Mouse (Mus musculus): Measurements from ENCODE around the gene Ccdc33.
A peak's percentile ranks its signal among the peaks of the same experiment; 100 is the strongest.

Ccdc33 gene

DNA sequence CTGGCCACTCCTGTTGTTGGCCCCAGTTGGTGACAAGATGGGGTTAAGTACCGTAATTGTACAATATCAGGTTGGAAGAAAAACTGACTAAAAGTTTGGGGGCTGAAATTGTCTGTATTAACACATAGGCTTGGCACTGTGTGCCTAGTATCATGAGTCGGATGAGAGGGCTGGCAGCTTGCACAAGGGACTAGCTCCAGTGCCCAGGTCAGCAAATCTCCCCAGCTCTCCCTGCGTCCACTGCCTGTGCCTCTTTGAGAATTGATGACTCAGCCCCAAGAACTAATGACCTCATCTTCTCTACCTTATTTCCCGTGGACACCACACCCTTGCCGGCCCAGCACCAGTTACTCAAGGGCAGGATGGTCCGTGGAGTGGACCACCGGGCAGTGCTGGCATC, 68.8 kb downstream of the Ccdc33 start:
- no peak for DNase-seq (ENCODE audit: low spot score in 2 of 2)

DNA sequence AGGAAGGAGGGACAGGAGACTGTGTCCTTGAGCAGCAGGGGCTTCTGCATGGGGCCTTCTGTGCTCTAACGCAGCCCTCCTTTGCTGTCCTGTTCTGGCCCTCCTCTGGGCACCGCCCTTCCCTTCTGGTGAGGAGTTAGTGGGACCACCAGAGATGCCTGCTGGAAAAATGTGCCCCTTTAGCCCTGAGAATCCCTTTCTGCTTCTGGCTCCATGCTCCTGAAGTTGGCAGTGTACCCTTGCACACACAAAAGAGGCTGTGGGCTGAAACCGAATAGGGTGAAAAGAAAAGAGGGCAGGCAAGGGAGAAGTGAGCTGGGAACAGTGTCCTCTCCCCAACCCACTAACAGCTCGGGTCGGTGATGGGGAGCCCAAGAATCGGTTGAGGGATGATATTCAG, 69.4 kb downstream of the Ccdc33 start:
- DNase-seq (ENCODE audit: low spot score in 2 of 2) = no peak

DNA sequence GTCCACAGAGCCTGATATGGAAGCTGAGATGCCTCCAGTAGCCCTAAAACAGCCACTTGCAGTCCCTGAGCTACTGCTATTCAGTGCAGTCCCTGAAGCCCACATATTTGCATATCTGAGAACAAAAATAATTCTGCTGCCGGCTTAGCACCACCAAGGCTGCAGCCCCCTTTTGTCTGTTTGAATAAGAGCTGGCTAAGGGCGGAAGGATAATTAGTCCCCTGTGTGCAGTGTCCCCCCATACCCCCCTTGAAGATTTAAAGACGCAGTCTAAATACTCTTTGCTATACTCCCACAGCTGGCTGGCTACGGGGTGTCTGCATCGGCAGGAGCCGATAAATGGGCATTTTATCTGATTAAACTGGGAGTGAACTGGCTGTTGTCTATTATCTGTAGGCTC, 70.0 kb downstream of the Ccdc33 start:
- no peak for DNase-seq (ENCODE audit: low spot score in 2 of 2)

DNA sequence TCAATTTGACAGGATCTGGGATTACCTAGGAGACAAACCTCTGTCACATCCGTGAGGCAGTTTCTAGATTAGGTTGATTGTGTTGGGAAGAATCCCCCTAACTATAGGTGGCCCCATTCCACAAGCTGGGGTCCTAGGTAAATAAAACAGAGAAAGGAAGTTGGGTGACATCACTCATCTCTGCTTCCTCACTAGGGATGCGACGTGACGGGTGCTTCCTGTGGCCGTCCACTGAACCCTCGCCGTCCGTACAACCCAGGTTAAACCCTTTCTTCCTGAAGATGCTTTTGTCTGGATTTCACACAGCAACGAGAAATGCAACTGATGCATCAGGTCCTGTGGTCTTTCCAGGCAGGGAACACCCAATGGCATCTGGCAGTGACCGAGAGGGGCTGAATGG, 71.6 kb downstream of the Ccdc33 start:
- DNase-seq (ENCODE audit: low spot score in 2 of 2) = no peak

- no peak for DNase-seq (ENCODE audit: low spot score in 2 of 2)
Observed at GRCm38 (mm10) chr9:58045646-58046045, 73.0 kb downstream of the Ccdc33 start.

GRCm38 (mm10) chr9:58044828-58045227, 73.8 kb downstream of the Ccdc33 start:
- DNase-seq (ENCODE audit: low spot score in 2 of 2) = no peak

DNA sequence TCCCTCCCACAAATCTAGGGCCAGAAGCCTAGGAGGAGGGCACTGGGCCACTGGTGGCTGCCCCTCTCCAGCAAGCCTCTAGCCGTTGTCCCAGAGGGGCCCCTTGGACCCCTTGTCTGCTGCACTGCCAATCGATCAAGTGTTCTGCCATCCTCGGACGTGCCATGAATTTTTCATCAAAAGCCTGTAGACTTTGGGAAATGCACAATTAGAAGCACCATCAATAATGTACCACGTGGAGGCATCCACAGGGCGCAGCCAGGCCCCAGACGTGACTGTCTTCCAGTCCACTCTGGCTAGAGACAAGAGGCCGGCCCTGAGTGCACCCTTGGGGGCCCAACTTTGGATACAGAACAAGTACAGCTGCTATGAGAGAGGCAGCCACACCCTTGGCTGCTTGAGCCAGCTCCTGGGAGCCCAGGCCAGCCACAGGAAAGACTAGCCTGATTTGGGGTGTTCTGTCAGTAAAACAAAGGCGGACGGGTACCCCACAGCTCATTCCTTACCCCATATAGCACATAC, 75.1 kb downstream of the Ccdc33 start:
- no peak for DNase-seq (ENCODE audit: low spot score in 2 of 2)

GRCm38 (mm10) chr9:58042391-58042790, 76.2 kb downstream of the Ccdc33 start:
- DNase-seq (ENCODE audit: low spot score in 2 of 2) = no peak

GRCm38 (mm10) chr9:58040977-58041376, 77.6 kb downstream of the Ccdc33 start:
- DNase-seq (ENCODE audit: low spot score in 2 of 2) = no peak

GRCm38 (mm10) chr9:58038500-58039168, 80.0 kb downstream of the Ccdc33 start:
- DNase-seq (ENCODE audit: low spot score in 2 of 2) = peak; percentile 47 to 76

GRCm38 (mm10) chr9:58036961-58037360, 81.7 kb downstream of the Ccdc33 start:
- DNase-seq (ENCODE audit: low spot score in 2 of 2) = no peak

GRCm38 (mm10) chr9:58035951-58036698, 82.5 kb downstream of the Ccdc33 start:
- DNase-seq (ENCODE audit: low spot score in 2 of 2) = no peak

GRCm38 (mm10) chr9:58035519-58035918, 83.1 kb downstream of the Ccdc33 start:
- no peak for DNase-seq (ENCODE audit: low spot score in 2 of 2)

DNA sequence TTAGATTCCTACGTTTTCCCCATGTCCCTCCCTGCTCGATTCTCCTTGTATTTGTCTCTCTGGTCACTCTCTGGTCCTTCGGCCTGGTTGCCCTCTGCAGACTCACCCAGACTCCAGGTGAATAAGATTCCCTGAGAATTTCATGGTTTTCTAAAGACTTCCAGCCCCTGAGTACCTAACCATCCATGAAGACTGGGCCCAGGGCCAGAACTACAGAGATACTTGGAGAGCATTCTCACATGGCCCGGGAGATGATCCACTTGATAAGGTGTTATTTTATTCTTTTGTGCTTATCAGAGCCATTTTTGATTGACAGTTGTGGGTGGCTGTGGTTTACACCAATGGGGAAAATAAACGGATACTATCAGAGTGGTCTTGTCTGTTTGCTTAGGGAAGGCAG, 86.7 kb downstream of the Ccdc33 start:
- DNase-seq (ENCODE audit: low spot score in 2 of 2) = no peak

DNA sequence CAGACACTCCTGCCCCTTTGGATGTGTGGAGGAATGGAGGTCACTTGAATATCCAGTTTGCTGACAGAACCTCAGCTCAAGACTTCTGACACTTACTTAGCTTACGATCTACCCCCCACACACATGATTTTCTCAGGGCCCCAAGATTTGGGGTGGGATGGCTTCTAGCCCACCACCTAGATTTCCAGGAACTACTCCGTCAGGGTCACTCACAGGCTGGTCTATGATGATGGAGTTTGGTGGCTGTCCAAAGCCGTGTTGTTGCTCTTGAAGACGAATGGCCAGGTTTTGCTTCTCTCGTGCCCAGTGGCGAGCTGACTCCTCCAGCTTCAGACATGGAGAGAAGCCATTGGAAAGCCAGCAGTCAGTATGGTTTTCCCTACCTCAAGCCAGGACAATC, 89.0 kb downstream of the Ccdc33 start:
- DNase-seq (ENCODE audit: low spot score in 2 of 2) = no peak

- DNase-seq (ENCODE audit: low spot score in 2 of 2) = no peak
Observed at GRCm38 (mm10) chr9:58028841-58029240, 89.8 kb downstream of the Ccdc33 start.

DNA sequence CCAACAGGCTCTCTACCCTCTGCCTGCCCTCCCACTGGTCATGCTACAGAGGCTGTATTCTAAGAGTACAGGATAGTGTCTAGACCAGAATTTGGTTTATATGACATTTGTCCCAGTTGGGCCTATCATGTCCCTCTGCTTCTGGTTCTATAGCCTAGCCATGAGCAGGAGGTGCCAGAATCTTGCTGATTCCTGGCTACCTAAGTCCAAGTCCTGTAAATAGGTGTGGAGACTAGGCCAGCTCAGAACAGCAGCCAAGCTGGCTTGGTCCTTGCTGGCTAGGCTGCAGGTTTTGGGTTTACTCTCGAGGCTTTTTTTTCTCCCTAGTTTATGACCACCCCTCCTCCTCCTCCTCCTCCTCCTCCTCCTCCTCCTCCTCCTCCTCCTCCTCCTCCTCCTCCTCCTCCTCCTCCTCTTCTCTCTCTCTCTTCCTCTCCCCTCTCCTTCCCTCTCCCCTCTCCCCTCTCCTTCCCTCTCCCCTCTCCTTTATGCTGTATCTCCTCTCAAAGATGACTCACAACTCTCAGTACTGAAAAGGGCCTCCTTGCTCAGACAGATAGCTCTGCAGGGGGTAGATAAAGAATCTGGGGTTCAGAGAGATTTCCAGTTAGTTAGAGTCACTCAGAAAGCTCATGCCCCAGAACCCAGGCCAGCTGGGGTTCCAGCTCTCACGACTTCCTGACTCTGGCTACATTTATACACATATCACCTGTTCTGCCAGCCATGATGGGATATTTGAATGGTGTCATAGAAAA, 91.0 kb downstream of the Ccdc33 start:
- DNase-seq (ENCODE audit: low spot score in 2 of 2) = no peak

DNA sequence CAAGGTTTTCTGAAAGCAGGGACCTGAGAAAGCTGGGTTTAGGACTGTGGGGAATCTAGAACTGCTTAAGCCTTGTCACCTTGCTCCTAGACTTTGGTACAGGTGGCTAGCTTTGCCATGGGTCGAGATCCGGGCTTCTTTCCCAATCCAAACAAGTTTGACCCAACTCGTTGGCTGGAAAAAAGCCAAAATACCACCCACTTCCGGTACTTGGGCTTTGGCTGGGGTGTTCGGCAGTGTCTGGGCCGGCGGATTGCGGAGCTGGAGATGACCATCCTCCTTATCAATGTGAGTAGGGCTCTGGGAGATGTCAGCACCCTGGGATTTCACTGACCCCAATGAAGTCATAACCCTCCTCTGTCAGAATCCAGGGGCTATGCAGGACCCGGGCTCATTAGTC, 92.6 kb downstream of the Ccdc33 start:
- DNase-seq (ENCODE audit: low spot score in 2 of 2) = no peak

GRCm38 (mm10) chr9:58018385-58018784, 100.2 kb downstream of the Ccdc33 start:
- DNase-seq (ENCODE audit: low spot score in 2 of 2) = no peak

- no peak for DNase-seq (ENCODE audit: low spot score in 2 of 2)
Observed at GRCm38 (mm10) chr9:58016962-58017361, 101.7 kb downstream of the Ccdc33 start.

DNA sequence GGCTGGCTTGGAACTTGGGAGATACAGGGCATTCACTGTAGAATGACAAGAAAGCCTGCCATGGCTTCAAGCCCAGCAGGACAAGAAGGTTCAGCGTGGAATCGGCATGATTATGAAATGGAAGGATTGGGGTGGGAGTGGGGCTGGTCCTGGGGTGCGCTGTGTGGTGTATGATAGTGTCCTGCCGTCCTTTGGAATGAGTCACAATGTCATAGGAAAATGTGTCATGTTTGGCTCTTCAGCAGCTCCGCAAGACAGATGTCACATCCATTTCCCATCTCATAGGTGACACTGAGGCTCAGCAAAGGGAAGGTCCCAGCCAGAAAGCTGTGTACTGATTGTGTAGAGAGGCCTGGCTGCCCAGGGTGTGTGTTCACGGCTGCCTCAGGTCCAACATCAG, 102.8 kb downstream of the Ccdc33 start:
- no peak for DNase-seq (ENCODE audit: low spot score in 2 of 2)

GRCm38 (mm10) chr9:58014393-58015160, 104.0 kb downstream of the Ccdc33 start:
- no peak for DNase-seq (ENCODE audit: low spot score in 2 of 2)
